Mouse (Mus musculus): ENCODE results near the gene Kcnn3.

DNA sequence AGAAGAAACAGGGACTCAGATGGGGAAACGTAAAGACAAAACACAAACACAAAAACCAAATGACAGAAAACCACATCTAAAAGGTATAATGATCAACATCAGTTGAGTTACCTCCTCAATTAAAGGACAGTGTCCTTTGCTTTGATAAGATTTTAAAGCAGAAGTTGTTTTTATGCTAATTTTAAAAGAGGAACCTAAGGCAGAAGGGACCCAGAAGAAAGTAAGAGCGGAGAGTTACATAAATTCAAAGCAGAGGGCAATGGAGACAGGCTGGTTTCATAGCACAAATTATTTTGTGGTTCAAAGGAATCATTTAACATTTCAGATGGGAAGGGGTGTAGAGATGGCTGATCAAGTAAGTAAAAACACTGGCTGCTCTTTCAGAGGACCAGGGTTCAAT, 97.4 kb downstream of the Kcnn3 start:
- TF ChIP-seq GATA1 (IDR thresholded peaks at IDR 0.05; ENCODE audit: low read length) (no peak), TAL1 (IDR thresholded peaks at IDR 0.05; ENCODE audit: low read length) (no peak)

Data from erythroblast, embryonic 14.5 days (primary cell).